Mouse (Mus musculus): ENCODE results near the gene Fignl2. TPM values are rescaled to one million over a fixed set of nuclear protein-coding genes. Genes with fewer than 3 reads are reported as not detected.
A peak's percentile ranks its signal among the peaks of the same experiment; 100 is the strongest.

Gene Fignl2
- total RNA-seq, 2 experiments from 2014 or later = 1.4 to 2.2 TPM

DNA sequence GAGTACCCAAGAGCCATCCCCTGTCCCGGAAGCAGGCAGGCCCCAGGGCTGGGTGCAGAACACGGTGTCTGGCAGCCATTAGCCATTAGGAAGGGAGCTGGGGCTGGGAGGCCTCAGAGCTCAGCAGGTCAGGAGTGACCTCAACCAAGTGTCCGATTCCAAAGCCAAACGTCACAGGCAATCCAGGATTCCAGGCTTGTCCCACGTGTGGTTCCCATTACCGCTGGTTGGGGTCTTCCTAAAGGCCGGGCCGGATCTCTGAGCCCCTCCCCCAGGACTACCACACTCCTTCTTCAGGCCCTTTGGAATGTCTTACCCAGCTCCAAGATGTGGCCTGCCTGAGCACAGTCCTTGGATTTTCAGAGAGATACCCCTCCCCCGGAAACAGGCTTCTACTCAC, 16.6 kb upstream of the Fignl2 start:
- no peak for DNase-seq
- intact Hi-C loops (cut with DNase I) = no loop called here

- intact Hi-C loops (cut with DNase I) = no loop called here
- no peak for DNase-seq
Measured at GRCm38 (mm10) chr15:101093988-101094387, 15.6 kb upstream of the Fignl2 start.

- intact Hi-C loops (cut with DNase I) = no loop called here
- DNase-seq = no peak
Measured at GRCm38 (mm10) chr15:101092829-101093648, 14.7 kb upstream of the Fignl2 start.

- intact Hi-C loops (cut with DNase I) = no loop called here
- DNase-seq = no peak
Measured at GRCm38 (mm10) chr15:101092121-101092828, 13.9 kb upstream of the Fignl2 start.

DNA sequence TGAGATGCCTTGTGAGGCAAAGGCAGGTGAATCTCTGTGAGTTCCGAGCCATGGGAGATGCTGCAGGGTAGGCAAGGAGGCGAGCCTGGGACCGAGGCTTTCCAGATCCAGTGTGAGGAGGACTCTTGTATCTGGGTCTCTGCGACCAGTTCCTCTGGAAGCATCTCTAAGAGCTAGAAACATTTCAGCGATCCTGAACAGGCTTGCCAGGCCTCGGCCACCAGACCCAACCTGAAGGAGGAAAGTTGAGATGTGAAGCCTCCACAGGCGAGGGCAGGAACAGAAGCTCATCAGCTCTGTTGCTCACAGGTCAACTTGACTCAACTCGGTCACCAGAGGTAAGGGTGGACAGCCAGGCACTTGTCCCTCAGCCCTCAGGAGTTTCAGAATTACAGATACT, 13.2 kb upstream of the Fignl2 start:
- intact Hi-C loops (cut with DNase I) = no loop called here
- DNase-seq = no peak

- intact Hi-C loops (cut with DNase I) = no loop called here
- DNase-seq = no peak
Measured at GRCm38 (mm10) chr15:101088291-101088690, 9.9 kb upstream of the Fignl2 start.

GRCm38 (mm10) chr15:101086956-101087355, 8.6 kb upstream of the Fignl2 start:
- intact Hi-C loops (cut with DNase I) = no loop called here
- DNase-seq = no peak

GRCm38 (mm10) chr15:101086451-101086850, 8.1 kb upstream of the Fignl2 start:
- intact Hi-C loops (cut with DNase I) = no loop called here
- DNase-seq = no peak

DNA sequence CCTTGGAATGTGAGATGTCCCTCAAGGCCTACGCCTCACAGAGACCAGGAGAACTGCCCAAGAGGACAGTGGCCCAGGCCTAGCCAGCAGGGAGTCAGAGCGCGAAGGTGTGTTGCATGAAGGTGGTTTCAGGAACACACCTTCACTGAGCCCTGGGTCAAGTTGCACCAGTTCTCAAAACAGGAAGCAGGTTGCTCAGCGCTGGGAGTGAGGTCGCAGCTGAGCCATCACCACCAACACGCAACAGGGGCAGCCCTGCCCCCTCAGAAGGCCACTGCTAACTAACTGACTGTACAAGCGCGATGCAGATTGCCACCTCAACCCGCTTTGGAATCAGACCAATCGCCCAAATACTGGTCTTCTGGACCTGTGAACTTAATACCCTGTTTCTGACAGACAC, 6.1 kb upstream of the Fignl2 start:
- intact Hi-C loops (cut with DNase I) = no loop called here
- no peak for DNase-seq

DNA sequence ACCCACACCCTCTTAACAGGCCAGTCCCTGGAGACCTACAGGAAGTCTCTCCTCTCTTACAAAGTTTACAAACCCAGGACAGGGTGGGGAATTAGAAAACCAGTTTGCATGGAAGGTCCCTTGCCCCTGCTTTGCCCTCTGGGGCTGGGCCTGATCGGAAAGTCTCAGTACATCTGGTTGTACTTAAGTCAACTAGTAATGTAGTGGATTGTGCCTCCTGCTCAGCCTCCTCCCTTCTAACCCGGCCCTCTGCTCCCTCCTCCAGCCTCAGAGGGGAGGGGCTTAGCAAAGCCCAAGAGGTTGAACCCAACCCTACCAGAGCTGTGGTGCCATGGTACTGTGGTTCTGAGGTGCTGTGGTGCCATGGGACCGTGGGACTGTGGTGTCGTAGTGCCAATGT, 3.9 kb upstream of the Fignl2 start:
- intact Hi-C loops (cut with DNase I) = no loop called here
- no peak for DNase-seq

- no peak for DNase-seq
- intact Hi-C loops (cut with DNase I) = no loop called here
Measured at GRCm38 (mm10) chr15:101081035-101081548, 2.7 kb upstream of the Fignl2 start.

DNA sequence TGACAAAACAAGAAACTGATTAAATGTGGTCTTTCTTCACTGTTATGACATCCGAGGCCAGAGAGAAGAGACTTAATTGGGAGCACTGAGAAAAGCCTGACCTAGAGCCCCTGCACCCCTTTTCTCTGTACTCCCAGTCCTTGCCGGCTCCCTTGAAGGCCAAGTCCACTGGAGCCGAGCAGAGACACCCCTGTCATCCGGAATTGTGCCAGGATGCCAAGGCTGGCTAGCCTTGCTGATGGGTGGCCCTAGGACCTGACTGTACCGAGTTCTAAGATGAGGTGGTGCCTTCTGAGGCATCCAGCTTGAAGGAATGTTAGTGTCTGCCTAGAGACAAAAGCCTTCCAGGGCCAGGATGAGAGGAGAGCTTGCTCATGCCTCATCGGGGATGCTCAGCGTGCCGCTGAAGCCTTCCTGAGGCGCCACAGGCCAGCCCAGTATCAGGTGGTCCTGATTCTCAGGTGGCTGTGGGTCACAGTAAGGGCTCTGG, 1.7 kb upstream of the Fignl2 start:
- DNase-seq = no peak
- intact Hi-C loops (cut with DNase I) = no loop called here

DNA sequence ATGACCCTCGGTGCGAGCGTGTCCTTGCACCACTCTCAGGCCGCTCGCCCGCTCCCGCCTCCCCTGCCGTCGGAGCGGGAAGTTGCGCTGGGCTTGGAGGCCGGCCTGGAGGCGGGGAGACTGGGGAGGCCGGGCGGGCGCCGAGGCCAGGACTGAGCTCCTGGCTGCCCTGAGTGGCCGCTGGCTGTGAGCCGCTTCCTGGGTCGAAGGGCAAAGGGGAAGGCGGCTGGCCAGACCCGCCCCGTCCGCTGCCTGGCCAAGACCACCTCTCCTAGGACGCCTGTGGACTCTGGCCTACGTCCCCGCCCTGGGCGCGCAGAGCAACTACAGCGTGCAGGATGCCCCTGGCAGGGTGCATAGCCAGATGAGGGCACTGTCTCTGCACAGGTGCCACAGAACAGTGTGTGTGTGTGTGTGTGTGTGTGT, 377 bp upstream of the Fignl2 start:
- intact Hi-C loops (cut with DNase I) = no loop called here
- DNase-seq = peak; percentile 91 to 92

DNA sequence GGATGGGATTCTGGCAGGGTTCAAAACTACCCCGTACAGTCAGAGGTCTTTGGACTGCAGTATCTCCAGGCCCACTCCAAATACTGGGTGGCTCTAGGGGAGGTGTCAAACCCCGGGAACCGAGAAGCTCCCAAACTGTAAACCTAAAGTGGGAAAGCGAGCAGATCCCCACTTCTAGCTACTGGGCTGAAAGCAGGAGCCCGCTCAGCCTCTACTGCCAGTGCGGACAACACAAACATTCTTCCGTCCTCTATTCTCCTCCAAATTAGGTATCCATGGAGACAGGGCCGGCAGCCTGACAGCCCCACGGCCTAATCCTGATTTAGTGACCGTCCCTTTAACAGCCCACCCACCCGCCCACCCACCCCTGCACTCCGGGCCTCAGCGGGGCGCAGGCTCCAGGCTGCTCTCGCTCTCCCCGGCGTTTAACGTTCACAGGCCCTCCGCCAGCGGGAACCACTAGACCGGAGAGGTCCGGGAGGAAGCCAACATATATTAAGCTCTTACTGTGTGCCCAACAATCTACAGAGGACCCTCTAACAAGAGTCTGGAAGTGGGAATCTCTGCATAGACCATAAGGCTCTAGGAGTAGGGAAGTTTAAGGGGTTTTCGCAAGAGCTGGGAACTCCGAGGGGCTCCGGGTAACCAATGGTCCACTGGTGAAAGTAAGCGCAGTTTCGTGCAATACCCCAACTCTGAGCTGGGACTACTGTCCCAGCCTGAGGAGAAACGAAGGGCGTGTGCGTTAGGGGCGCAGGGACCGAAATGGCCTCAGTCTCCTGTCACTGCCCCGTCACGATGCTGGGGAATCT, 1.2 kb downstream of the Fignl2 start:
- peak in 1 of 2 experiments; percentile 29 for DNase-seq

GRCm38 (mm10) chr15:101076071-101077000, 2.0 kb downstream of the Fignl2 start:
- DNase-seq = no peak
- intact Hi-C loops (cut with DNase I) = no loop called here

More for the DNA sequence above, 1.2 kb downstream of the Fignl2 start:
- intact Hi-C loops (cut with DNase I) = no loop called here

- DNase-seq = no peak
- intact Hi-C loops (cut with DNase I) = no loop called here
Measured at GRCm38 (mm10) chr15:101075656-101076055, 2.7 kb downstream of the Fignl2 start.

DNA sequence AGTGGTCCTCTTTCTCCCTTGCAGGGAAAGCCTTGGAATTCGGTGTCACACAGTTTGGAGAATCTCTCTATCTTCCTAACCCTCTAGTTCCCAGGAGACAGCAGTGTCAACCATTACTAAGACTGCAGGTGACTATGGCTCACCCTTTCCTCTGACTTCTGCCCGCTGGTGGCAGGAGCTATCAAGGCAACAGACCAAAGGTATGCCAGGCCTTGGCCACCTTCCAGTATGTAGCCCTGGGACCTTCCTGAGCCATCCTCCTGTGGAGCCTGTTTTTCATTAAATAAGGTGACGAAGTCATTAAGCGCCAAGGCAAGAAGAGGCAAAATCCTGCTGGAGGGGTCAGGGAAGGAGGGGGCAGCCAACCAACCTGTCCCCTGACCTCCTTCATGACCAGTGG, 3.2 kb downstream of the Fignl2 start:
- no peak for DNase-seq
- intact Hi-C loops (cut with DNase I) = no loop called here

- intact Hi-C loops (cut with DNase I) = no loop called here
- no peak for DNase-seq
Measured at GRCm38 (mm10) chr15:101074067-101074466, 4.3 kb downstream of the Fignl2 start.

DNA sequence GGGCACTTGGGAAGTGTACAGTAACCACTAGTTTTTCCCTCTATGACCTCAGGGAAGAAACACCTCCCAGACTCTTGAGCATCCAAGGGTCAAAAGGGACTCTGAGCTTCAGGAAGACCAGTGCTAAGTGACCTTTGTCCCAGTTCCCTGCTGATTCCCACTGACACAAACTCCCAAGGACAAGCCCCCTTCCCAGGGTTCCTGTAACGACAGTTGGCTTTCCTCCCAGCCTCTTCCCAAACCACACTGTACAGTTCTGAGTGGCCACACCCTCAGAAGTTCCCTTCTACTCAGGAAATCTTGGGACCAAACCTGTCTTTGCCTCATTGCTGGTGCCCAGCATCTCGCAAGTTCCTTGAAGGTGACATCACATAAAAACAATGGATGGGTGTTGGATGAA, 5.6 kb downstream of the Fignl2 start:
- DNase-seq = no peak
- intact Hi-C loops (cut with DNase I) = no loop called here

- intact Hi-C loops (cut with DNase I) = no loop called here
- DNase-seq = no peak
Measured at GRCm38 (mm10) chr15:101070762-101071161, 7.6 kb downstream of the Fignl2 start.
